Mouse (Mus musculus) liver, embryonic 15.5 days (tissue): ENCODE results near the gene Smg6. TPM values are rescaled to one million over a fixed set of nuclear protein-coding genes. Genes with fewer than 3 reads are reported as not detected.

Experiments used
- ATAC-seq: fragments of 200-750 bp; cut with Nextera tagmentation; 2 replicates; pipeline ENCODE4 v1.8.0; 2017; ENCODE audit warnings: moderate number of reproducible peaks, mild to moderate bottlenecking, moderate library complexity; ENCODE audit not compliant: insufficient read depth
- H3K27ac ChIP-seq: fragments of 300-500 bp; sonication (generic); replicated peaks from 2 replicates; pipeline ENCODE4 v1.5.1; 2015; ENCODE audit warnings: mild to moderate bottlenecking, inconsistent platforms
- H3K27me3 ChIP-seq: fragments of 300-500 bp; sonication (generic); 2 replicates; pipeline ENCODE4 v1.6.1; 2015; ENCODE audit warnings: mild to moderate bottlenecking, inconsistent platforms
- H3K36me3 ChIP-seq: fragments of 300-500 bp; sonication (generic); replicated peaks from 2 replicates; pipeline ENCODE4 v1.6.1; 2015; ENCODE audit warnings: moderate library complexity, mild to moderate bottlenecking, inconsistent platforms
- H3K4me1 ChIP-seq: fragments of 300-500 bp; sonication (generic); replicated peaks from 2 replicates; pipeline ENCODE4 v1.6.1; 2015; ENCODE audit warnings: inconsistent platforms
- H3K4me2 ChIP-seq: fragments of 300-500 bp; sonication (generic); 2 replicates; pipeline ENCODE4 v1.6.1; 2015; ENCODE audit warnings: moderate library complexity, mild to moderate bottlenecking, inconsistent platforms
- H3K4me3 ChIP-seq: fragments of 300-500 bp; sonication (generic); replicated peaks from 2 replicates; pipeline ENCODE4 v1.5.1; 2015; ENCODE audit warnings: mild to moderate bottlenecking, inconsistent platforms
- H3K9ac ChIP-seq: fragments of 300-500 bp; sonication (generic); 2 replicates; pipeline ENCODE4 v1.6.1; 2015; ENCODE audit warnings: moderate library complexity, mild to moderate bottlenecking, inconsistent platforms
- H3K9me3 ChIP-seq: fragments of 300-500 bp; sonication (generic); replicated peaks from 2 replicates; pipeline ENCODE4 v1.6.1; 2016; ENCODE audit warnings: inconsistent platforms
- WGBS: fragments of 180-500 bp; shearing (Covaris S2); methylation state at CpG from one replicate; pipeline ENCODE4 v1.1.7; 2015; ENCODE audit warnings: mixed read lengths; ENCODE audit not compliant: insufficient replicate concordance; 5-methylcytosine and 5-hydroxymethylcytosine counted together
- polyA plus RNA-seq: library from polyadenylated mRNA; unstranded; fragments of >200 nt; fragmentation: Nextera tagmentation; extraction: Ambion mirVana; gene quantifications from 2 replicates; pipeline ENCODE4 v1.2.1, GENCODE M21; 2015

Smg6 gene
- polyA plus RNA-seq, 1 experiment from 2014 or later, result 4.5 TPM

- Histone ChIP-seq H3K4me3 (no peak overlapping the region), H3K4me1 (no peaks in the 10 kb centered on the region), H3K36me3 (no peaks in the 10 kb centered on the region), H3K4me2 (no peak overlapping the region), H3K27me3 (no peaks in the 10 kb centered on the region), H3K27ac (no peak overlapping the region), H3K9me3 (no peaks in the 10 kb centered on the region), H3K9ac (no peak overlapping the region)
- WGBS, result 64% methylated on average over 2 of the region's 2 CpGs
- no peak for ATAC-seq
These were observed 148.1 kb downstream of the Smg6 start for GRCm38 (mm10) chr11:75073696-75074095.

DNA sequence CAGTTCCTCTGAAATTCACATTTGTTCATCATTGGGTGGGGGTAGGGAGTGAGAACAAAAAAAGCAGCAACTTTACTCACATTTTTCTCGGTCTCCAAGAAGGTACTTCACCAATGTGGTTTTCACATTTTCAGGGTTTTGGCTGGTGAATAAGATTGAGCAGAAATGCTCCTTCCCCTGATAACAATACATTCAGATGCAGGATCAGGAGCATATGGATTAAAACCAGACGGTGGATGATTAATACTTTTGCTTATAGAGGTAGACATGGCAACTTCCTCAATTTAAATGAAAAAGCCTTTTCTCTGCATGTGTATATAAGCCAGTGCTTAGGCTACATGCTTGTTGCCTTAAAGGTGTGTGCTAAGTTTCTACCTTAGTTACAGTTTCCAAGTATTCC lies 148.9 kb downstream of the Smg6 start:
- WGBS, result 23% methylated on average over 2 of the region's 2 CpGs
- Histone ChIP-seq H3K27me3 (no peaks in the 10 kb centered on the region), H3K9me3 (no peaks in the 10 kb centered on the region), H3K9ac (no peak overlapping the region), H3K4me2 (no peak overlapping the region), H3K27ac (no peak overlapping the region), H3K4me3 (no peak overlapping the region), H3K4me1 (no peaks in the 10 kb centered on the region), H3K36me3 (0 out of 2 replicates have a peak, but pooled peaks cover 5% of the 10 kb centered on the region)
- ATAC-seq, result no peak

GRCm38 (mm10) chr11:75078616-75079015 lies 153.0 kb downstream of the Smg6 start:
- Histone ChIP-seq H3K9ac (no peak overlapping the region), H3K27me3 (no peaks in the 10 kb centered on the region), H3K4me3 (no peak overlapping the region), H3K4me2 (no peak overlapping the region), H3K27ac (no peak overlapping the region), H3K36me3 (0 out of 2 replicates have a peak, but pooled peaks cover 5% of the 10 kb centered on the region), H3K4me1 (no peaks in the 10 kb centered on the region), H3K9me3 (no peaks in the 10 kb centered on the region)
- WGBS, result 82% methylated on average over 2 of the region's 2 CpGs
- ATAC-seq, result no peak

- H3K4me1 ChIP-seq, result no peaks in the 10 kb centered on the region
- H3K36me3 ChIP-seq, result 0 out of 2 replicates have a peak, but pooled peaks cover 5% of the 10 kb centered on the region
- H3K4me2 ChIP-seq, result no peak overlapping the region
- H3K27ac ChIP-seq, result no peak overlapping the region
- H3K9ac ChIP-seq, result no peak overlapping the region
- no peak for ATAC-seq
- WGBS, result 58% methylated on average over 1 of the region's 1 CpGs
- no peaks in the 10 kb centered on the region for H3K27me3 ChIP-seq
- H3K9me3 ChIP-seq, result no peaks in the 10 kb centered on the region
- no peak overlapping the region for H3K4me3 ChIP-seq
These were observed 157.4 kb downstream of the Smg6 start for GRCm38 (mm10) chr11:75083031-75083430.

DNA sequence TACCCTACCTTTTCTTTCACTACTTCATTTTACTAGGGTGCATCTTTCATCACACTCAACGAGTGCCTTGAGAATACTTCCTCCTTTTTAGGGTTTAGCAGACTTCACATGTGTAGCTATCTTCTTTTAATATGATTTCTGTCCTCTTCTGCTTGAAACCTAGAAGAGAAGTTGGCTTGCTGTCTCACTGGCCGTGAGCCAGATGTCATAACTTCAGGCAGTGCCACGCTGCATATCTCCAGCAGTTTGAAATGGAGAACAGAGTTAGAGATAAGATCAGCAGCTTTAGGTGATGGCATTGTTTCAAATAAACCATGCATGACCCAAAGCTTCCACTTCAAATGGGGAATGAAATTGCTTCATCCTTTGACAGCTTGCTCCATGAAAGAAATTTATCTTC lies 166.5 kb downstream of the Smg6 start:
- Histone ChIP-seq H3K9me3 (no peaks in the 10 kb centered on the region), H3K36me3 (no peaks in the 10 kb centered on the region), H3K4me2 (no peak overlapping the region), H3K27me3 (no peaks in the 10 kb centered on the region), H3K4me3 (no peak overlapping the region), H3K4me1 (no peaks in the 10 kb centered on the region; the same call in 1 of the 2 replicates), H3K27ac (no peak overlapping the region), H3K9ac (no peak overlapping the region)
- WGBS, result 19% methylated on average over 3 of the region's 3 CpGs
- ATAC-seq, result no peak

DNA sequence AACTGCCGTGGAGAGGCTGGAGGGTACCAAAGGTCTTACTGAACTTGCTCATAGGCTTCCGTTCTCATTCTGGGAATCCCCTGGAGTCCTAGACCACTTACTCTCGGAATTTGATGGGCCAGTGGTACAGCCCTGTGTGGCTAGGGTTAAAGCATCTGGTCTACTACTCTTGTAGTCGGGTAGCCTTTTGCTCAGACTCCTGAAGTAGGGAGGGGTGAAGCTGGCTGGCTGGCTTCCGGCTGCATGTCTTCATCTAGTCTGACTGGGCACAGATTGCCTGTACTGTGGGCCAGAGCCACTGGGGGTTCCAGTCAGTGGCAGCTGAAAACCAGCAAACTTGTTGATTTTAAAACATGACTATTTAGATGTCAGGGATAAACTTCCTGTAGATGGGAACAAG lies 167.0 kb downstream of the Smg6 start:
- no peak for ATAC-seq
- Histone ChIP-seq H3K9ac (no peak overlapping the region), H3K4me1 (no peaks in the 10 kb centered on the region; the same call in 1 of the 2 replicates), H3K4me3 (no peak overlapping the region), H3K36me3 (no peaks in the 10 kb centered on the region), H3K9me3 (no peaks in the 10 kb centered on the region), H3K27ac (no peak overlapping the region), H3K27me3 (no peaks in the 10 kb centered on the region), H3K4me2 (no peak overlapping the region)
- 61% methylated on average over 5 of the region's 5 CpGs for WGBS

DNA sequence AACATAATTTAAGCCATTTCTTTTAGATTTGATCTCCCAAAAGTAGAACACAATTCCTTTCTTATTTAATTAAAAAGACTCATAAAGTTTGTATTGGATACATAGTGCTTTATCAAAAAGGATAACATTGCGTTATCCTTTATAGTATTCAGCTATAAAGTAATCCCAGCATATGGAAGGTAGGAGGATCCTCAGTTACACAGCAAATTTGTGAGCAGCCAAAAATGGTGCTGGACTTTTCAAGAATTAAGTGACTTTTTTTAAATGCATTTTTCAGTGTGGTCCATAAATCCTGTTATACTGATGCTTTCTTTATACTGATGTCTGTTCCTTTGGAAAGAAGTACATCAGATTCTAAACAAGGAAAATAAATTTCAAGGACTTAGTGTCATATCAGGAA lies 169.1 kb downstream of the Smg6 start:
- H3K27me3 ChIP-seq, result no peaks in the 10 kb centered on the region
- H3K9me3 ChIP-seq, result no peaks in the 10 kb centered on the region
- no peaks in the 10 kb centered on the region for H3K36me3 ChIP-seq
- H3K27ac ChIP-seq, result no peak overlapping the region
- H3K4me1 ChIP-seq, result no peaks in the 10 kb centered on the region; the same call in 1 of the 2 replicates
- no peak overlapping the region for H3K9ac ChIP-seq
- no peak for ATAC-seq
- H3K4me2 ChIP-seq, result no peak overlapping the region
- 85% methylated on average over 1 of the region's 1 CpGs for WGBS
- H3K4me3 ChIP-seq, result no peak overlapping the region

DNA sequence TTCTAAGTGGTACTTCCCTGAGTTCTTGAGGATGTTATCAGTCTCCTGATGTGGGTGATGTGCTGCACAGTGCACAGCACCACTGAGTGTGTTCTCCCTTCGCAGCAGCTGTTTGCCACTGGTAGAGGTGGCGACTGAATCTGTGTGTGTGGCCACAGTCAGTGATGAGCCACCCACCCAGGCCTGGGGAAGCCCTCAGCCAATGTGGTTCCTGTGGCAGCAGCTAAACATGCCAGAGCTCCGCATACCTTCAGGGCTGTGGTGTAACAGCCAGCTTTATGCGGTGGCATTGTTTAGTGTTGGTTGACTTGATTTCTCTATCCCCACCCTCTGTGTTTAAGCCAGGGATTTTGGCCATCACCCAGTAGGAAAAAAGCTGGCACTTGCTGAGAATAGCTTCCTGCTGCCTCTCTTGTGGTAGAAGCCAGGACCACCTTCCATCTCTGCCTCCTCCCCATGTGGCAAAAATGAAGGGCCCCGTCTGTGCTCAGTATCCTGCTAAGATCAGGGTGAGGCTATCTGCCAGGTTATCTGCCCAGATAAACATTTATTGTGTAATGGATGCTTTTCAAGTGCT lies 177.2 kb downstream of the Smg6 start:
- Histone ChIP-seq H3K4me3 (no peak overlapping the region), H3K27me3 (no peaks in the 10 kb centered on the region), H3K9me3 (no peaks in the 10 kb centered on the region), H3K9ac (no peak overlapping the region), H3K4me2 (no peak overlapping the region), H3K4me1 (no peaks in the 10 kb centered on the region), H3K36me3 (no peaks in the 10 kb centered on the region), H3K27ac (no peak overlapping the region)
- 70% methylated on average over 5 of the region's 5 CpGs for WGBS
- no peak for ATAC-seq

- no peak overlapping the region for H3K27ac ChIP-seq
- no peak for ATAC-seq
- no peaks in the 10 kb centered on the region for H3K36me3 ChIP-seq
- no peak overlapping the region for H3K4me2 ChIP-seq
- no peaks in the 10 kb centered on the region for H3K9me3 ChIP-seq
- no peaks in the 10 kb centered on the region for H3K27me3 ChIP-seq
- no peak overlapping the region for H3K9ac ChIP-seq
- no peak overlapping the region for H3K4me3 ChIP-seq
- WGBS, result 41% methylated on average over 5 of the region's 5 CpGs
- no peaks in the 10 kb centered on the region for H3K4me1 ChIP-seq
These were observed 181.0 kb downstream of the Smg6 start for GRCm38 (mm10) chr11:75106614-75107013.

DNA sequence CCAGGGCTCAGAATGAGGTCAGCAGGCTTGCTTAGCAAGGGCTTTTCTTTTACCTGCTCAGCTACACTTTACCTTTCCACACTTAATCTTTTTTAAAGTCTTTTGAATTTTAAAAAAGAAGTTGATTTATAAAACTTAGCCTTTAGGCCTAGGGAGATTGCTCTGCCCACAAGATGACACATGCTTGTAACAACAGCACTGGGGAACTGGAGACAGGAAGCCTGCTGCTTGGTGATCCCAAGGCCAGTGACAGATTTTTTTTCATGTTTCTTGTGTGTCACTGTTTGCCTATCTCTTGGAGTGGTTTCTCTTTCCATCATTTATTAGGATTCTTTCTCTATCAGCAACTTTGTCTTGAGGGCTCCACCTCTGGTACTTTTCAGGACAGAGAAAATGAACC lies 183.3 kb downstream of the Smg6 start:
- H3K4me3 ChIP-seq, result no peak overlapping the region
- no peaks in the 10 kb centered on the region for H3K36me3 ChIP-seq
- H3K27ac ChIP-seq, result no peak overlapping the region
- H3K9me3 ChIP-seq, result no peaks in the 10 kb centered on the region
- H3K27me3 ChIP-seq, result no peaks in the 10 kb centered on the region
- H3K9ac ChIP-seq, result no peak overlapping the region
- ATAC-seq, result no peak
- no peaks in the 10 kb centered on the region for H3K4me1 ChIP-seq
- H3K4me2 ChIP-seq, result no peak overlapping the region

DNA sequence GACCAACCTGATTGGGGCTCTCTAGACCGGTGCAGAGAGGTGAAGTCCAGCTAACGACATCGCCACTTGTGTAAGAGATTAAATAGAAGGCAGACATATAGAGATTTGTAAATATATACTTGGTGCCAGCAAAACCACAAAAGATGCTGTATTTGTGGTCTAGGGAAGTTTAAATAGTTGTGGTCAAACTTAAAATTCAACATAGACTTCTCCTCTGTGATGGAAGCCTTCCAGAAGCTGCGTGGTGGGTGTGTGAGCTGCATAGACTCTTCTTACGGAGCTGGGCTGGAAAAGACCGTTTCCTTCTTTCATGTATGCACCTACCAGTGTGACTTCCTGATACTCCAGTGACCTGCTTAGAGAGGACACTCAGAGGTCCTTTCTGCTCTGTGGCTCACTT lies 190.8 kb downstream of the Smg6 start:
- Histone ChIP-seq H3K4me2 (no peak overlapping the region), H3K27me3 (no peaks in the 10 kb centered on the region), H3K27ac (no peak overlapping the region), H3K4me3 (no peak overlapping the region), H3K9ac (no peak overlapping the region), H3K9me3 (no peaks in the 10 kb centered on the region), H3K36me3 (no peaks in the 10 kb centered on the region), H3K4me1 (no peaks in the 10 kb centered on the region)
- no peak for ATAC-seq
- 70% methylated on average over 6 of the region's 6 CpGs for WGBS

- Histone ChIP-seq H3K27ac (no peak overlapping the region), H3K9ac (no peak overlapping the region), H3K4me1 (no peaks in the 10 kb centered on the region), H3K27me3 (no peaks in the 10 kb centered on the region), H3K36me3 (no peaks in the 10 kb centered on the region), H3K4me3 (no peak overlapping the region), H3K4me2 (no peak overlapping the region), H3K9me3 (no peaks in the 10 kb centered on the region)
- no peak for ATAC-seq
- WGBS, result 80% methylated on average over 2 of the region's 2 CpGs
These were observed 192.5 kb downstream of the Smg6 start for GRCm38 (mm10) chr11:75118141-75118540.
